Mouse (Mus musculus) heart, embryonic 14.5 days (tissue): ENCODE results near the gene Pknox1. TPM values are rescaled to one million over a fixed set of nuclear protein-coding genes. Genes with fewer than 3 reads are reported as not detected.
"Not testable (repeated sequence)": the region's sequence is repeated elsewhere in the genome, so short reads cannot be mapped to it uniquely, and the experiment has no call there.

ENCODE experiments used
- ATAC-seq: fragments of 200-750 bp; cut with Nextera tagmentation; 2 replicates; pipeline ENCODE4 v1.8.0; 2017; ENCODE audit warnings: low read depth, moderate TSS enrichment; ENCODE audit not compliant: insufficient number of reproducible peaks, insufficient read depth, low FRiP score
- H3K27ac ChIP-seq, 2 experiments: fragments of 200-500 bp in 1 of 2; fragments of 300-500 bp in 1 of 2; sonication (generic) in 1 of 2; replicated peaks in 1 of 2; 2 replicates each; pipeline ENCODE4 v1.5.1; 2012 to 2014; ENCODE audit warnings: low read depth in 2 of 2, low read length in 2 of 2, control low read depth in 1 of 2, mild to moderate bottlenecking in 1 of 2, mixed read lengths in 1 of 2; ENCODE audit not compliant: control insufficient read depth in 1 of 2, insufficient read depth in 1 of 2
- H3K27me3 ChIP-seq: fragments of 300-500 bp; sonication (generic); 2 replicates; pipeline ENCODE4 v1.6.1; 2014; ENCODE audit warnings: mild to moderate bottlenecking, low read length, control low read depth; ENCODE audit not compliant: control insufficient read depth, insufficient read depth
- H3K36me3 ChIP-seq: fragments of 300-500 bp; sonication (generic); 2 replicates; pipeline ENCODE4 v1.6.1; 2014; ENCODE audit warnings: mild to moderate bottlenecking, control low read depth, low read length, mixed read lengths; ENCODE audit not compliant: control insufficient read depth, insufficient read depth
- H3K4me1 ChIP-seq, 2 experiments: fragments of 200-500 bp in 1 of 2; fragments of 300-500 bp in 1 of 2; sonication (generic) in 1 of 2; 2 replicates each; pipeline ENCODE4 v1.6.1; 2012 to 2014; ENCODE audit warnings: low read length in 2 of 2, control low read depth in 1 of 2, mixed read lengths in 1 of 2; ENCODE audit not compliant: control insufficient read depth in 2 of 2, insufficient read depth in 2 of 2
- H3K4me2 ChIP-seq: fragments of 300-500 bp; sonication (generic); 2 replicates; pipeline ENCODE4 v1.6.1; 2014; ENCODE audit warnings: mild to moderate bottlenecking, low read length
- H3K4me3 ChIP-seq, 2 experiments: fragments of 200-500 bp in 1 of 2; fragments of 300-500 bp in 1 of 2; sonication (generic) in 1 of 2; 2 replicates each; pipeline ENCODE4 v1.5.1; 2012 to 2014; ENCODE audit warnings: low read length in 2 of 2, mild to moderate bottlenecking in 2 of 2, control low read depth in 1 of 2, low read depth in 1 of 2, moderate library complexity in 1 of 2; ENCODE audit not compliant: control insufficient read depth in 1 of 2, insufficient read depth in 1 of 2
- H3K9ac ChIP-seq: fragments of 300-500 bp; sonication (generic); 2 replicates; pipeline ENCODE4 v1.6.1; 2014; ENCODE audit warnings: mild to moderate bottlenecking, low read length
- H3K9me3 ChIP-seq: fragments of 300-500 bp; sonication (generic); 2 replicates; pipeline ENCODE4 v1.6.1; 2016; ENCODE audit warnings: low read length, control low read depth; ENCODE audit not compliant: control insufficient read depth
- WGBS: fragments of 180-500 bp; shearing (Covaris S2); extraction: QIAGEN DNeasy Blood & Tissue Kit; methylation state at CpG from one replicate; pipeline ENCODE4 v1.1.7; 2014; 5-methylcytosine and 5-hydroxymethylcytosine counted together
- polyA plus RNA-seq: library from polyadenylated mRNA; unstranded; fragments of >200 nt; fragmentation: Nextera tagmentation; extraction: Ambion mirVana; gene quantifications from 2 replicates; pipeline ENCODE4 v1.2.1, GENCODE M21; 2014

Gene Pknox1
- polyA plus RNA-seq, 1 experiment from 2014 or later: 19.1 TPM

GRCm38 (mm10) chr17:31525816-31526215 is 38.7 kb upstream of the Pknox1 start:
- Histone ChIP-seq H3K4me1 (peaks cover 12 to 26% of the 10 kb centered on the region in 2 experiments; a peak in 3 of 4 replicates), H3K36me3 (peaks cover 86% of the 10 kb centered on the region), H3K9me3 (no peaks in the 10 kb centered on the region), H3K27me3 (no peaks in the 10 kb centered on the region), H3K4me2 (no peak overlapping the region), H3K27ac (no peak overlapping the region), H3K9ac (no peak overlapping the region), H3K4me3 (no peak overlapping the region)
- no peak for ATAC-seq
- WGBS: 96% methylated on average over 3 of the region's 3 CpGs

- H3K27ac ChIP-seq: no peak overlapping the region
- H3K27me3 ChIP-seq: no peaks in the 10 kb centered on the region
- no peak for ATAC-seq
- H3K9me3 ChIP-seq: no peaks in the 10 kb centered on the region
- 0 out of 4 replicates have a peak, but pooled peaks cover 0 to 4% of the 10 kb centered on the region in 2 experiments for H3K4me1 ChIP-seq
- WGBS: 42% methylated on average over 15 of the region's 15 CpGs
- no peak overlapping the region for H3K4me2 ChIP-seq
- H3K36me3 ChIP-seq: peaks cover 76% of the 10 kb centered on the region
- H3K4me3 ChIP-seq: no peak overlapping the region
- H3K9ac ChIP-seq: no peak overlapping the region
Measured at GRCm38 (mm10) chr17:31529314-31529713, 35.2 kb upstream of the Pknox1 start.

GRCm38 (mm10) chr17:31531441-31532158 is 32.9 kb upstream of the Pknox1 start:
- peaks cover 57% of the 10 kb centered on the region for H3K36me3 ChIP-seq
- ATAC-seq: no peak
- H3K9ac ChIP-seq: no peak overlapping the region
- no peaks in the 10 kb centered on the region for H3K27me3 ChIP-seq
- H3K9me3 ChIP-seq: no peaks in the 10 kb centered on the region
- peaks cover 0 to 12% of the 10 kb centered on the region in 2 experiments; a peak in 2 of 4 replicates for H3K4me1 ChIP-seq
- no peak overlapping the region for H3K27ac ChIP-seq
- H3K4me3 ChIP-seq: no peak overlapping the region
- 75% methylated on average over 14 of the region's 14 CpGs for WGBS
- H3K4me2 ChIP-seq: no peak overlapping the region

- not testable (repeated sequence) for H3K4me2 ChIP-seq, H3K27me3 ChIP-seq, H3K27ac ChIP-seq, H3K4me3 ChIP-seq, H3K9me3 ChIP-seq, ATAC-seq, H3K9ac ChIP-seq
- H3K36me3 ChIP-seq: peaks cover 49% of the 10 kb centered on the region
- 96% methylated on average over 3 of the region's 4 CpGs for WGBS
- peaks cover 0 to 12% of the 10 kb centered on the region in 2 experiments; a peak in 2 of 4 replicates for H3K4me1 ChIP-seq
Measured at GRCm38 (mm10) chr17:31532331-31532730, 32.2 kb upstream of the Pknox1 start.

- no peak overlapping the region for H3K4me3 ChIP-seq
- no peaks in the 10 kb centered on the region for H3K9me3 ChIP-seq
- 57% methylated on average over 4 of the region's 4 CpGs for WGBS
- peaks cover 19% of the 10 kb centered on the region for H3K36me3 ChIP-seq
- H3K4me2 ChIP-seq: no peak overlapping the region
- peaks cover 0 to 12% of the 10 kb centered on the region in 2 experiments; a peak in 2 of 4 replicates for H3K4me1 ChIP-seq
- H3K27ac ChIP-seq: peak overlapping the region; percentile 56 to 90
- H3K9ac ChIP-seq: no peak overlapping the region
- H3K27me3 ChIP-seq: no peaks in the 10 kb centered on the region
- no peak for ATAC-seq
Measured at GRCm38 (mm10) chr17:31535358-31535757, 29.2 kb upstream of the Pknox1 start.

- Histone ChIP-seq H3K4me2 (no peak overlapping the region), H3K27ac (peak overlapping the region; percentile 56 to 90), H3K9me3 (no peaks in the 10 kb centered on the region), H3K27me3 (no peaks in the 10 kb centered on the region), H3K4me1 (peaks cover 0 to 12% of the 10 kb centered on the region in 2 experiments; a peak in 2 of 4 replicates), H3K36me3 (peaks cover 12% of the 10 kb centered on the region), H3K9ac (no peak overlapping the region), H3K4me3 (no peak overlapping the region; a peak in 1 of 4 replicates)
- 30% methylated on average over 8 of the region's 8 CpGs for WGBS
- peak; percentile 57; the same call in 1 of the 2 replicates for ATAC-seq
Measured at GRCm38 (mm10) chr17:31535871-31536629, 28.5 kb upstream of the Pknox1 start.

- WGBS: 41% methylated on average over 3 of the region's 3 CpGs
- H3K4me2 ChIP-seq: no peak overlapping the region
- no peak for ATAC-seq
- H3K27ac ChIP-seq: no peak overlapping the region
- H3K36me3 ChIP-seq: no peaks in the 10 kb centered on the region
- peaks cover 7 to 10% of the 10 kb centered on the region in 2 experiments; a peak in 3 of 4 replicates for H3K4me1 ChIP-seq
- no peaks in the 10 kb centered on the region for H3K27me3 ChIP-seq
- H3K9ac ChIP-seq: no peak overlapping the region
- H3K4me3 ChIP-seq: no peak overlapping the region
- no peaks in the 10 kb centered on the region for H3K9me3 ChIP-seq
Measured at GRCm38 (mm10) chr17:31540101-31540500, 24.4 kb upstream of the Pknox1 start.
